Mouse (Mus musculus) left cerebral cortex, postnatal 25 days (tissue): Measurements from ENCODE around the gene Ube2i. TPM values are rescaled to one million over a fixed set of nuclear protein-coding genes. Genes with fewer than 3 reads are reported as not detected.

Source experiments
- DNase-seq, 2 experiments: peaks; one replicate each; pipeline ENCODE4 v3.0.0; 2022; ENCODE audit warnings: low spot score in 2 of 2, mixed read lengths in 1 of 2
- intact Hi-C: fragments of 180-260 bp; cut with DNase I; formaldehyde crosslinking; loops from one replicate; pipeline ENCODE4 v1.15.1; 2025
- total RNA-seq, 2 experiments: library from RNA; stranded (reverse); gene quantifications; 2 replicates each; pipeline ENCODE4 v1.2.3; 2021

Gene Ube2i
- 100 to 1,000 TPM; 209 to 215 TPM for total RNA-seq

DNA sequence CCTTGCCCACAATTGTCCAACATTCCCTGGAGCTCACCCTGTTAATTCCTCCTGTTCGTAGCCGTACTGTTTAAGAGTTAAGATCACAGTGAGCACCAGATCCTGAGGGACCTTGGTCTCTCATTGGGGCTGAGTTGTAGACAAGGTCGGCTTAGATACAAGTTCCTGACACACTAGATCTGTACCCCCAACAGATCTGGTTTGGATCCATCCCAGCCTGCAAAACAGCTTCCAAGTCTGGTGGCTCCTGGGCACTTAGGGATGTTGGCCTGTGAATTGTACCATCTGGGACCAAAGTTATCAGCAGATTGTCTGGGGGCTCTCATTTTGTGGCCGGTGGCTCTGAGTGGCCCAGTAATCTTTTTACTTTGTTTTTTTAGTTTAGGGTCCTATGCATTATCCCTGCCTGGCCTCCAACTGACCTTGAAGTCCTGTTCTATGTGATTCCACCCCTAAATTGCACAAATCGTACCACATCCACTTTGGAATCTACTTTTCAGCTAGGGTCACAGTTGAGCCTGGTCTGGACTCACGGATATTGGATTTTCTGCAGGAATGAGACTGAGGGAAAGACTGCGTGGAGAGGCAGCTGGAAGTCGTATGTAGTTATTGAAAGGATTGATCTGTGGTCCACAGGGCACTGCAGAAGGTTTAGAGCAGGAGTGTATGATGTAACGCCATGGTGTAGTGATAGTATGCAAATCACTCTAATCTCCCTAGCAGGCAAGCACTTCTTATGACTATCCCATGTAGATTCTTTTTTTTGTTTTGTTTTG is at the start of gene Ube2i:
Gene Ube2i, minus strand, starts transcription at position 52 of the 776 bp plus-strand sequence.
- intact Hi-C loops: no loop called here
- no peak for DNase-seq

DNA sequence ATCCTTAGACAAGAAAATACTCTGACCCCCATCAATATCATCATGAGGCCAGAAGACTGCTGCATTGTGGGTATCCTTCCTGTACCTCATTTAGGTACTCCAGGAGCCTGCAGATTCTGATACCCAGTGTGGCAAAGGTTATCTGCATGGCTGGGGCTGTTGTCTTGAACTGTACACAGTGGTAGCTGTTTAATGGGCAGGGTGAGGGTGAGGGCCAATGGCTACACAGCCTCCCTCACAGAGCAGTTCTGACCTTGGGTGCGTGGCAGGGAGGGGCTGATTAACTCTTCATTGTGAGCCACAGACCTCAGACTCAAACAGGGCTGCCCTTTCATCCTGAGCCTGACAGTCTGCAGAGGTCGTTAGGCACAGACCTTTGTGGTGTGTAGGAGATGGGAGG is 48.5 kb upstream of the Ube2i start:
- intact Hi-C loops: no loop called here
- no peak for DNase-seq

DNA sequence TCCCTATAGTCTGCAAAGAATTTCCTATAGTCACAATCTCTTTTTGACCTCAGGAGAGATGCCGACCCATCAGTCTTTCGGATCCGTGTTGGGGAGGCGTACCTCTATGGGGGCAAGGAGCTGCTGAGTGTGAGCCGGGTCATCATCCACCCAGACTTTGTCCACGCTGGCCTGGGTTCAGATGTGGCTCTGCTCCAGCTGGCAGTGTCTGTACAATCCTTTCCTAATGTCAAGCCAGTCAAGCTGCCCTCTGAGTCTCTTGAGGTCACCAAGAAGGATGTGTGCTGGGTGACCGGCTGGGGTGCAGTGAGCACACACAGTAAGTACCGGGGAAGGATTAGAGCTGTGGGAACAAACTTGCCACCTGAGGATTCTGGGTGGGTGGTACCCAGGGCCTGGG is 46.4 kb upstream of the Ube2i start:
- intact Hi-C loops: no loop called here
- DNase-seq: no peak

DNA sequence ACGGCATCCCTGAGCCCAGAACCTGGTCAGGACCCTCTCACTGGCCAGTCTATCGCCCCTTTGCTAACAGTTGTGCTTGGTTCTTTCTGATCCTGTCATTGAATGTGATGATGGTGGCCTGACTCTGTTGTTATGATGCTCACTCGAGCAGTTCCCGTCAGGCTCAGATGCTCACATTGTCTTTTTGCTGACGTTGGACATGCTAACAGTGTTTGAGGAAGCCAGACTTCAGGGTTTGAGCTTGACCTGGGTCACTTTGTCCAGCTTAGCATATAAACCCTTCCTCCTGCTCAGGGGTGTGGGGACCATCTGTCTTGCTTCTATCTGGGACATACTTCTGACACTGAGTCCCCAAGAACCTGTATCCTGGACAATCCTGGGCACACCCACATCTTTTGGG is 43.9 kb upstream of the Ube2i start, which contains the start of gene Prss29:
Gene Prss29, plus strand, starts transcription at position 301 of the 400 bp plus-strand sequence.
- intact Hi-C loops: loop anchor here (10.0 kb wide), 2 partner anchors 386 to 544 kb away; no protein-coding TSS in a partner anchor
- DNase-seq: no peak

DNA sequence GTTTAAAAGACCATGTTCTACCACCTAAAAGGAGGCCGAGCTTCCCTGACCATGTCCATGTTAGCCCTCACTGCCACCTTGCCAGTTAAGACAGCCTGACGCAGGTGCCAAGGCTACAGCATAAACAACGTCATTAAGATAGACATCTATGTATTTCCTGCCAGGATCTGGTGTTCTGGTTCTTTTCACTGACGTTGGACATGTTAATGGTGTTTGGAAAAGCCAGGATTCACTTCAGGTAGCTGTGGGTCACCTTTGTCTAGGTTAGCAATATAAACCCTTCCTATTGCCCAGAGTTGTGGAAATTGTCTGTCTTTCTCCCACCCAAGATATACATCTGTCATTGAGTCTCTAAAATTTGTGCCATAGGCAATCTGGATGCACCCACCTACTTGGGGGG is 33.9 kb upstream of the Ube2i start, which contains the start of gene Prss28:
Gene Prss28, plus strand, starts transcription at position 301 of the 400 bp plus-strand sequence.
- DNase-seq: no peak
- intact Hi-C loops: no loop called here

- intact Hi-C loops: no loop called here
- no peak for DNase-seq
These were observed 23.7 kb upstream of the Ube2i start, which contains the start of gene Prss34 for GRCm38 (mm10) chr17:25298094-25298493. Gene Prss34, plus strand, starts transcription at chr17:25298394.

DNA sequence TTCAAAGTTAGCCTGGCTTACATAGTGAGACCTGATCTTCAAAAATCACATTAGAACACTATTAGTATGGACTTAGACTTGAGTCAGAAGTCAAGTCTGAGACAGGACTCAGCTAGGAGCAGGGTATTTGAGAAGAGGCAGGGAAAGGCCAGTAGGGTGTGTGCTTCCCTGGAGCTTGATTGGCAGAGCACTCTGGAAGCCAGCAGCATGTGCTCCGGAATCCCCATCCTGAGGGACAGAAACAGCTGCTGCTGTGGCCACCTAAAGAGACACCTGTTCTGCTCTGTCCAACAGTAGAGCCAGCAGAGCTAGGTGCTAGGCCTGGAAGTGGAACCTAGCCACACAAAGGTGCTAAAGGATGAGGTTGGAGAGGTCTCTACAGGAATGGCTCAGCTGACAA is 19.7 kb upstream of the Ube2i start:
- intact Hi-C loops: no loop called here

GRCm38 (mm10) chr17:25293495-25293894 is 19.1 kb upstream of the Ube2i start:
- no peak for DNase-seq
- intact Hi-C loops: no loop called here

More for the DNA sequence above, 19.7 kb upstream of the Ube2i start:
- DNase-seq: no peak

GRCm38 (mm10) chr17:25290411-25290810 is 16.0 kb upstream of the Ube2i start:
- DNase-seq: no peak
- intact Hi-C loops: no loop called here

GRCm38 (mm10) chr17:25288842-25289241 is 14.4 kb upstream of the Ube2i start:
- intact Hi-C loops: loop anchor here (1.0 kb wide), 1 partner anchor 74 kb away; no protein-coding TSS in a partner anchor
- DNase-seq: peak; percentile 28 to 56

- intact Hi-C loops: no loop called here
These were observed 10.6 kb upstream of the Ube2i start for GRCm38 (mm10) chr17:25285033-25285432.

GRCm38 (mm10) chr17:25282133-25282532 is 7.7 kb upstream of the Ube2i start:
- intact Hi-C loops: no loop called here
- DNase-seq: no peak

More at GRCm38 (mm10) chr17:25285033-25285432, 10.6 kb upstream of the Ube2i start:
- DNase-seq: peak; percentile 44 to 56

DNA sequence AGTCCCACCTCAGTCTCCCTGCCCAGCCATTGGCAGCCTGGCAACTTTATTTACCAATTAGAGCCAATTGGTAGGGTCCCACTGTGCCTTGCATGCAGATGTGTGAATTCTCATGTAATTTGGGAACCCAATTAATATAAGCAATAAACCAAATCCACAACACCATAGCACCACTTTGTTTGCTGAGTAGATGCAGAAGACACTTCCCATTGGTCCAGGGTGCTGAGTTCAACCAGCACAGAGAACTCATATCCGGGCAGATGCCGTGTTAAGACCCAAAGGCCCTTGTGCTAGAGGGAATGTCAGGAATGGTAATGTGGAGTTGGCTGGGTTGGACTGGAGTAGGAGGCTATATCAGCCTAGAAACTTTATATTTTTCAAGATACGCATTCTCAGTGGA is 1.4 kb upstream of the Ube2i start:
- intact Hi-C loops: no loop called here

GRCm38 (mm10) chr17:25273706-25274501 is 518 bp downstream of the Ube2i start:
- DNase-seq: peak; percentile 98
- intact Hi-C loops: loop anchor here (1.0 kb wide), 1 partner anchor 90 kb away; the partner anchor contains the start of gene BC003965

More for the DNA sequence above, 1.4 kb upstream of the Ube2i start:
- no peak for DNase-seq

DNA sequence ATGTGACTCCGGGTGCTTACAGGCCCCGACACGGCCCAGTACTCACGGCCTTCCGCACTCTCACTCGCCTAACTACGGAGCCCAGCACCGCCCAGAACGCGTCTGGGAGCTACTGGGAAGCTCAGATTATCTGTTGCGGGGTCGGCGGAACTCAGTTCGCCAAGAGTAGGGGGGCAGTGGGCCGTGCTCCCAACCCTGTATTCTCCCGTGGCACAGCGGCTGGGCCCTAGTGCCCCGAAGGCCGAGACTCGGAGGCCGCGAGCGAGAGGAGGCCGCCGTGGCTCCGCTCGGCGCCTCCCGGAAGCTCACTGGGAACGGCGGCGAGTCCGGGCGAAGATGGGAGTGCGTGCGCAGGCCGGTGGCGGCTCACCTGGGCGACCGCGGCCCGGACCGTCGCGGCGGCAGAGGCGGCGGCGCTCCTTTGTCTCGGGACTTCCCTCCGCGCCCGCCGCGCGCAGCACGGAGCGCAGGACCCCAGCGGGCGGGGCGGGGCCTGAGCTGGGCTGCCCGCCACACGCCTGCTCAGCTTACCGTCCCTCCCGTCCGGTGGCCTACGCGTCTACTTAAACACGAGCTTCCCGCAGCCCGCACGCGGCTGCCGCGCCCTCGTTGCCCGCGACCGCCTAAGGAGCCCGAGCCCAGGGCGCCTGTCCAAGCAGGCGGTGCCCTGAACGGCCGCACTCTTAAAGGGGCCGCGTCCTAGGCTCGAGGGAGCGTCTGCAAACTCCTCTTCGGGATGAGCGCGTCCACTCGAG is 1.3 kb downstream of the Ube2i start:
- DNase-seq: peak; percentile 93 to 96
- intact Hi-C loops: loop anchor here (1.0 kb wide), 1 partner anchor 89 kb away; the partner anchor contains the start of gene BC003965

DNA sequence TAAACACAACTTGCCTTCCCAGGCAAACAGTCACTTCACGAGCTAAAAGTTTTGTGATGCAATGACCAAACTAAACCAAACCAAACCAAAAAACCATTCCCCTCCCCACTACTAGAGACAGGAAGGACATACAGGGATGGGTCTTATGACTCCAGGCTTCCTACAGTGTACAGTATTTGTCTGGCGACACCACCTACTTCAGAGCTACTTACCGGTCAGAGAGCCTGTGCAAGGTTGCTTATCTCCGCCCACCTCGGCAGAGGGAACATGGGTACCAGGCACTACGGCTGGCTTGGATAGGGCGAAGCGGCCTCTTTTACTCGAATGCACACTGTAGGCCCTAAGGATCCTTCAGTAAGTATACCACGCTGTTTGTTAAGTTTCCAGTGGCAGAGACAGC is 2.1 kb downstream of the Ube2i start:
- intact Hi-C loops: no loop called here

GRCm38 (mm10) chr17:25270795-25271335 is 3.6 kb downstream of the Ube2i start:
- DNase-seq: no peak
- intact Hi-C loops: no loop called here

More for the DNA sequence above, 2.1 kb downstream of the Ube2i start:
- no peak for DNase-seq

GRCm38 (mm10) chr17:25264453-25264852 is 10.0 kb downstream of the Ube2i start:
- intact Hi-C loops: no loop called here
- peak in 1 of 2 experiments; percentile 59 for DNase-seq

- intact Hi-C loops: no loop called here
- DNase-seq: no peak
These were observed 16.6 kb downstream of the Ube2i start for GRCm38 (mm10) chr17:25257804-25258261.
